Mouse (Mus musculus) right cerebral cortex, adult 18-20 months (tissue): ENCODE results near the gene Igdcc3.

ENCODE experiments used
- DNase-seq: peaks from one replicate; pipeline ENCODE4 v3.0.0; 2022; ENCODE audit warnings: mixed read lengths

Igdcc3 gene

DNA sequence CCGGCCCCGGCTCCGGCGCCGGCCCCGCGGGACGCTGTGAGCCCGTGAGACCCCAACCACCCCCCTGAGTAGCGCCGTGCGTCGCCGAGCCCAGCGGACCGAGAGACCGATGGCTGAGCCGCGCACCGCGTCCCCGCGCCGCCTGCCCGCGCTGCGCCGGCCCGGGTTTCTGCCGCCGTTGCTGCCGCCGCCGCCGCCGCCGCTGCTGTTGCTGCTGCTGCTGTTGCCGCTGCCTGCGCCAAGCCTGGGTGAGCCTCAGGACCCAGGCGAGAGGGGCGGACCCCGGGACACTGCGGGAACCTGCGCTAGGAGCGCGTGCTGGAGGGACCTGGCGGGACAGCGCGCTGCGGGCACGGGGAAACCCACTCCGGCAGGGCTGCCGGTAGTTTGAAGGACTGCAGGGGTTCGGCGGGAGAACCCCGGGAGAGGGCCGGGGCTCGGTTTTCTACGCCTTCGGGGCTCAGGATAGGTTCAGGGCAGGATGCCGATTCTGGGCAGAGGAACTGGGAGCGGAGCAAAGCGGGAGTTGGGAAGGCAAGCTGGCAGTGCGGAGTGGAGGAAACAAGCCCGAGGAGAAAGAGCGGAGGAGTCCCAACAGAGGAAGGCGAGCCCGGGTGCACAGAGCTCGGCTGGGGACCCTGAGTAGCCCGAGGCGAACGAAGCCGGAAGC lies 452 bp downstream of the Igdcc3 start:
- peak; percentile 40 for DNase-seq

DNA sequence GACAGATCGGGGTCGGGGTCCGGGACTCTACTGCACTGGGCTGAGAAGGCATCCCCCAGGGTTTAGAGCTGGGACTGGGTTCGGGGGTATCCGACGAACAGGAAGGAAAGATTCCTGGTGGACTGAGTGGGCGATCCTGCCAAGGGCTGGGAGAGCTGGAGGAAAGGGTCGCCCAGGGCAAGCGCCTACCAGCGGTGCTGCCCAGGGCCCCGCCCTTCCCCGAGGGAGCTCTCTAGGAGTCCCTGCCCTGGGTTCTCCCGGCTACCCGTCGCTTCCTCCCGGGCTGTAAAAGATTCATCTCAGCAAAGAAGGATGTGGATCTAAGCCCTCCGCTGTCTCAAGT lies 958 bp downstream of the Igdcc3 start:
- DNase-seq: no peak

DNA sequence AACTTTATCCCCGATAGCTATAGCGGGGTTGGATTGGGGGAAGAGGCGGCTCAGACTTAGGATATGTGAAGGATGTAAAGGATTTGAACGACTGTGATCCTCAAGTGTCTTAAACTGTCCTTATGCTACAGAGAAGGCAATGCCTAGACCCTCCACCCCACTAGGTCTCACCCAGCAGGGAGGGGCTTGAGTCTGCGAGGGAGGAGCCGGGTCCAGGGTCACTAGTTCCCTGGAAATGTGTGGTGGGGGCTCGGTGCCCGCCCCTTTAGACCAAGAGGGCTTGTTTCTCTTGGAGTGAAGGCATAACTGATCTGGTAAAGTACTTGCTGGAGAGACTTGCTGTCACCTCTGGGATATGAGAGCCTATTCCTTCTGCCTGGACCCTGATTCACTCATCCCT lies 1.4 kb downstream of the Igdcc3 start:
- no peak for DNase-seq

DNA sequence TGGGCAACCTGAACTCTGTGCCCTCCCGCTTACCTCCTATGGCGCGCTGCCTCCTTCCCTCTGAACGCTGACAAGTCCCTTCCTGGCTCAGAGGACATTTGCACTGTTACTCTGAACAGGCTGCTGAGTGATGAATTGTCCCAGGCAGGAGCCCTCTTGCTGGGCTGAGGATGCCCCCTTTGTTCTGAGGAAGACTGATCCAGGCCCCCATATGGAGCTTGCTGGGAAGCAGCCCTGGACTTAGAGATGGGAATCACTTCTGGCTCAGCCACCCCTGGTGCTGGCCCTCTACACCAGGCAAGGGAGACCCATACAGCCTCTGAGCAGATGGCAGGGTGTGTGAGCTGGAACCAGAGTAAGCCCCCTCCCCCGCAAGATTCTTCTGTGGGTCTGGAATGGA lies 5.0 kb downstream of the Igdcc3 start:
- no peak for DNase-seq

DNA sequence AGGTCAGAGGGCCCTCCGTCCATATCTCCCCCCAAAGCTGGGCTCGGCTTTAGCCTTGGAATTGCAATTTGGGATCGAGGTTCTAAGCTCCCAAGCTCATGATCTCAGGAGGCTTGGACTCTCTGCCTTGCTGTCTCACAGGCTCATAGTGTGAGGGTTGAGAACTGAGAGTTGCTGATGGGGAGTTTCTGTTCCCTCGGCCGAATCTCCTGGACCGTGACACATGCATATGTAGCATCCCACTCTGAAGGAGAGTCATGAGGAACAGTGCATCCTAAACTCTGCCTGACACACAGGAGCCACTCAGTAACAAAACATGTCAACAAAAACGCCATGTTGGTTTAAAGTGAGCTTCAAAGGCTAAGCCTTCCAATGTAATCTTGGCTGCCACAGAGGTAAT lies 7.5 kb downstream of the Igdcc3 start:
- DNase-seq: no peak

DNA sequence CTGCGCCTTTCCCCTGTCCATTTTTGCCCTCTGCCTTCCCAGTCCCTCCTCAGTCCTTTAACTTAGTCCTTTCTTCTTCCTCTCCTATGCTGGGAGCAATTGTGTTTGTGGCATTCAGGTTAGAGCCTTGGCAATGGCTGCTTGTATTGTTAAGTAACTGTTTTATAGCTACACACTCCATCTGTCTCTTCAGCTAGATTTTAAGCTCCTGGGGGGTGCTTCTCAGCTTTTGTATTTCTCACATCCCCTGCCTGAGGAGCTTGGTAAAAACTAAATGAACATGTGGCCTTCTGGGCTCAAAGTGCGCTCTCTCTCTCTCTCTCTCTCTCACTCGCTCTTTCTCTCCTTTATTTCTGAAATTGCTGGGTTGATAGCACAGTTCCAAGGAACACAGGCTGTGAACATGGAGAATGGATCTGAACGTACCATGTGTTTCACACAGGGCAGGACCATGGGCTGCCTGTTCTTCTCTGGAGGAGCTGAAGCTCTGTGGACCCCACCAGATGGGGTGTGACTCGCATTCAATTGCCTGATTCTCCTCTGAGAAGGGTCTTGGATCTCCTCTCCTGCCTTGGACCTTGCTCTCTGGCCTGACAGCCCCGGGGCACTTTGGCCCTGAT lies 11.8 kb downstream of the Igdcc3 start:
- DNase-seq: no peak

DNA sequence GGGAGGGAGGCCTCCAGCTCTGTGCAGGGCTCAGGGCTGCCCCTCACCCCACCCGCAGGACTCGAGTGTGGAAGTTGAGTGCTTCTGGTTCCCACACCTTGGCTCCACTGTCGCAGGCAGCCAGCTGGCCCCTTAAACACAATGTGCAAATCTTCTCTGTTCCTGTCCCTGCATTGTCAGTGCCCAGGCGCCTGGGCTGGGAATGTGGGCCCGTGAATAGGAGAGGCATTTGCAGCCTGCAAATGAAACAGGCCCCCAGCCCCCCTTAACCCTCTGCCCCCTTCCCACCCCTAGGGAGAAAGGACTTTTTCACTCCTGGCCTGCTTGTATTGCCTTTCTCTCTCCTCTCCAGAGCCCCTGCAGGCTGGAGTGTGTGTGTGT lies 12.3 kb downstream of the Igdcc3 start:
- no peak for DNase-seq

DNA sequence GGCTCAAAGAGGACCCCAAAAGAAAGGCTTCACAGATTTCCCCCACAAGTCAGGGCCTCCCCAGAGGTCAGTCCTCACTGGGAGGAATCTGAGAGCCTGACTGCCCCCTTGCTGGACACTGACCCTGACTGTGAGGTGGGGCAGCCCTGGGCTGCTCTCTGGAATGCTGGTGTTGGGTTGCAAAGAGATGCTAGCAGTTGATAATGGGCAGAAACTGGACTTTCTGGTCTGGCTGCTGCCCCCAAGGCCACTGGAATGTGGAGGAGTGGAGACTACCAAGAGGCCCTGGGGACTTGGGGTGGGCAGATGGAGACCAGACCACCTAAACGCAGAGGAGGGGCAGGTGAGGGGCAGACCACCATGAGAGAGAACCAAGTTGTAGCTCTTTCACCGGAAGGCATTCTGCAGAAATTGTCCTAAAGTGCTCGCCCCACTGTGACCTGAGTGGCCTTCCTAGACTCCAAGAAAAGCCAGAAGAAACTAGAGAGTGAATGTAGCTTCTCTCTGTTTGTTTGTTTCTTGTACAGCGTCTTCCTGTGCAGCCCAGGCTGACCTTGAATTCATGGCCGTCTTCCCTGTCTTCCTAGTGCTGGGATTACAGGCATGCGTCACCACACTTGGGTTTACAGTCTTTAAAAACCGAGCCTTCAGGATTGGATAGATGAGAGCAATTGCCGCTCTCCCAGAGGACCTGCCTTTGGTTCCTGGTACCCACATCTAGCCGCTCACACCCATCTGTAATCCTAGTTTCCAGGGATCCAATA lies 13.9 kb downstream of the Igdcc3 start:
- DNase-seq: no peak

DNA sequence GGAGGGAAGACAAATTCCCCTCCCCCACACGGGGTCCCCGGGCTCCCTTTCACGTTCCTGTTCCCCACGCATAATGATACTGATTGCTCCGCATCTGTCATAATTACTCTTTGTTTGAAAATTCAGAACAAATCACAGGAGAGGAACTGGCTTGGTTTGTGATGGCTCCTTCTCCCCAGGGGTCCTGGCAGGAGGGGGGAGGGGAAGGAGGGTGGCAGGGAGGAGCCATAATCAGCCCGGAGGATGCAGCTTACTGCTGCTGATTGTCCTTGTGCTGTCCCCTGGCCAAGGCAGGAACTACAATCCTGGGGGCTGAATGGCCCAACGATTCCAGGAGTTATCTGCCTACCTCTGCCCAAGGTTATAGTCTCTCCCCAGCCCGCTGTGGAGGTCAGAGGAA lies 15.6 kb downstream of the Igdcc3 start:
- no peak for DNase-seq

DNA sequence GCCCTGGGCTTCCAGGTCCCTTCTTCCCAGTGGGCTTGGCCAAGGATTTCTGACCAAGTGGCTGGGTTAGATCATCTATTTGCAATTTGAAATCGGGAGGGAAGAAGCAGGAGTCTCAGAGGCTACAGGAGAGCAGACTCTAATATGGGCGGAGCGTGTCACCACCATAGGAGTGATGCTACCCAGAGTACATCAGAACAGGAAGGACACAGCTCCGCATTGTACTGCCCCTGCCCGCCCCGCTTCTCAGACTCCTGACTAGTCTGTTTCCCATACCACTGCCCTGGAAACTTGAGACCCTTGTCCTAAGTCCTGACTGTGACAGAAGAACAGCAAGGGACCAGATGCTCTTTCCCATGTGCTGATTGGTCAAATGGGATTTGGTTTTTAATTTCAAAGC lies 16.6 kb downstream of the Igdcc3 start:
- no peak for DNase-seq

DNA sequence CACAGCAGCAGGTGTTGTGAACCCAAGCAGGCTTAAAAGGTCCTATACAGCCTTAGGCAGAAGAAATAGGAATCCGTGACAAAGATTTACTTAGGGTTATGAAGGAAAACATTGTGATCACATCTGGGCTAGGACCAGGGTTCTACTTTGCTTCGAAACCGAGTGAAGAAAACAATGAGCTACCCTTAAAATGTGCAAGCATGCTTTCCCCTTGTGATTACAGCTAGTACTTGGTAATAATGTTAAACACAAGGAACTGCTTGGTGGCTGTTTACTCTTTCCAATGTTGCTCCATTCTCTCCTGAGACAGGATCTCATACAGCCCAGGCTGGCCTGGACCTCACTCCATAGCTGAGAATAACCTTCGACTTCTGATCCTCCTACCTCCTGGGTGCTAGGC lies 20.2 kb downstream of the Igdcc3 start:
- DNase-seq: no peak

DNA sequence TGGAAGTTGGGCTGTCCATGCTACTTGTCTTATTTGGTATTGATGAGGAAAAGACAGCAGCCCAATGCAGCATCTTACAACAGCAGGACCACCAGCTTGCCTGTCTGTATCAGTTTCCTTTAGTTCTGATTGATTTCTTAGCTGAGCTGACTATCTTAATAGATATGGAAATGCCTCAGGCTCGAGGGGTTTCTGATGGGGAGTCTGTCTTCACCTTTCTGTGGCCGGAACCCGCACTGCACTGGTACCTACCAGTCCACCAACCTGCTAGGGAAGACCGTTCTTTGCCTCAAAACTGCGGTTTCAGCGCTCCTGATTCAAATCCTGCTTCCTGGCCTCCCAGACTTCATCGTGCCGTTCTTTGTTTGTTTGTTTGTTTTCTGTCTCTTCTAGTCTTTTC lies 20.9 kb downstream of the Igdcc3 start:
- no peak for DNase-seq

DNA sequence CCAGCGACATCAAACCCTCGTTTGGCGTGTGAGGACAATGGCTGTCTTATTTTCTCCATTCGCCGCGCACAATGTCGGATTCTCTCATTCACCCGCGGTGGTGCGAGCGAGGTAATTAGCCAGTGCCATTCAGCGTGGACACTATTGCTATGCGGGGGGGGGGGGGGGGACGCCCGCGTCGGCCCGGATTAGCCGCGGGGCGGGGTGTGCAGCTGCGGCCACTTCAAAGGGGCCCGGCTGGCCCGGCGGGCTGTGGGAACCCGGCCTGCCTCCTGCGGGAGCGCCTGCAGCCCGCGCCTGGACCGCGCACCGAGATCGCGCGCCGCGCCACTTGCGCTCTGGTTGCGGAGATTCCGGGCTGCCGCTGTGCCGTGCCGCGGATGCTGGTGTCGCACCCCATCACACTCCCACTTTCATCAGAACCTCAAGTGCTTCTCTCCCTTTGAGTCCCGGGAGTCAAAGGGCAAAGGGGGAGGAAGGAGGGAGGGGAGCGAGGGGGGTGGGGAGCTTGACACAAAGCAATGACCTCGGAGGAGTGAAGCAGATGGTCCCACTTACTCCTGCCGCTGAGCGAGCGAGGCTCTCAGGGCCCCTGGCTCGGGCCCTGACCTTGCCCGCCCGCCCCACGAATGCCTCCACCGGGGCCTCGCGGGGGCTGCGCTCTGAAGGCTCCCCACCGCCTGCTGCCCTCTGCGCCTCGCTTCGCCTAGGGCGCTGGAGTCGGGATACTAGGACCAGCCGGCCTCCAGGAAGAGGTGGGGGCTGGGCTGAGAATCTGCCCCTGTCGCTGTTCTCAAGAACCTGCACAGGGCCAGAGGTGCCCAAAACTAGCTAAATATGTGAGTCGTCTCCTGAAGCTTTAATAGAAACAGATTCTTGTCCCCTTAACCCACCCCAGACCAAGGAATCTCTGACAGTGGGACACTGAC lies 22.0 kb downstream of the Igdcc3 start:
- DNase-seq: peak; percentile 21

DNA sequence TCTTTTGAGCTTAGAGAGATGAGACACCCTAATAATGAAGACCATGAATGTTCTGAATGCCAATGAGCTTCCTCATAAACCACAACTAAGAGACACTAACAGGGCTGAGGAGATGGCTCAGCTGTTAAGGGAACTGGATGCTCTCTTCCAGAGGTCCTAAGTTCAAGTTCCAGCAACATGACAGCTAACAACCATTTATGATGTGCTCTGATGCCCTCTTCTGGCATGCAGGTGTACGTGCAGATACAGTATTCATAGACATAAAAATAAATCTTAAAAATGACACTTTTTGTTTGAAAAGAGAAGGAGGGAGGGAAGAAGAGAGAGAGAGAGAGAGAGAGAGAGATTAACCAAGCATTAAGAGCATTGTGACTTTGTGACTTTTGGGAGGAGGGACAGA lies 23.9 kb downstream of the Igdcc3 start:
- DNase-seq: no peak

DNA sequence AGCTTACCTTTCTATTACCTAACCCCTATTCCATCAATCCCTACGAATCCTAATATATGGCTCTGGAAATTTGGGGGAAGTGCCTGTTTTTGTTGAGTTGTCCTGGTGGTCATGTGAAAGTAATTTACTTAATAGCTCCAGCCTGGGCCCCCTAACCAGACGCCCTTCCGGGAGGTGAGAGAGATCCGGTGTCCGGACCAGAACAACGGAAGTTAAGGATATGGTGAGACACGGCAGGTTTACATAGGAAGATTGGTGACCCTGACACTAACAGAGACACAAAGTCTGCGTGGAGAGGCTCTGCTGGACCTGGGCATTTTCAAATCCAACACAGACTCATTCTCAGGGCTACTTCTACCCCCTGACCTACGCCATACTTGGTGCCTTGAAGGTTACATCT lies 25.4 kb downstream of the Igdcc3 start:
- DNase-seq: no peak

DNA sequence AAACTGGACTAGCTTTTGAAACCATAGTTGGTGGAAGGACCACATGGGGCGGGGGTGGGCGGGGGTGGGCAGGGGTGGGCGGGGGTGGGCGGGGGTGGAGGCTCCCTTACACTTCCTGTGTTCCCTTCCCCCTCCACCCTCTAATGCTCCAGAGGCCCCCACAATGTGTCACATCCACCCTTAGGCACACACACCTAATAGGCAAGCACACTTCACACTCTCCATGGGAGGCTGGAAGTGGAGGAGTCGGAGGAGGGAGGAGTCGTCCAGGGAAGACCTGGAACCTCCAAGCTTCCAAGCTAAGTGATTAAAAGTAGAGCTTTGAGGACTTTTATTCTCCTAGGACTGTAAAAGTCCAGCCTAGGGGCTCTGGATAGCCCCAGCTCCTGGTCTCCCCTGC lies 27.5 kb downstream of the Igdcc3 start:
- DNase-seq: no peak

DNA sequence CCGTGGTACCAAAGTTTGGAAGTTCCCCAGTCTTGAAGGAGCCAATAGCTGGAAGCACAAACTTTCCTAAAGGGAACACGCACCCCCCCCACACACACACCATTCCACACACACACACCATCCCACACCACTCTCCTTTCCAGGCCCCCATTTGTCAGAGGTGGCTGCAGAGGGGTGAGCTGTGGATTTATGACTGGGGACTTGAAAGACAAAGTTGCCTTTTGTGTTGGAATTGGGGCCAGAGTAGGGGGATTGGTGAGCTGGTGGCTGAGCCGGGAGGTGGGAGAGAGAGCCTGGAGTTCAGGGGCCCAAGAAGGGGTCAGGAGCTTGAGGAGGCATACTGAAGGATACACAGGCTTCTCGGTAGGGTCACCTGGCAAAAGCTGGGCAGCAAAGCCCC lies 28.0 kb downstream of the Igdcc3 start:
- no peak for DNase-seq

DNA sequence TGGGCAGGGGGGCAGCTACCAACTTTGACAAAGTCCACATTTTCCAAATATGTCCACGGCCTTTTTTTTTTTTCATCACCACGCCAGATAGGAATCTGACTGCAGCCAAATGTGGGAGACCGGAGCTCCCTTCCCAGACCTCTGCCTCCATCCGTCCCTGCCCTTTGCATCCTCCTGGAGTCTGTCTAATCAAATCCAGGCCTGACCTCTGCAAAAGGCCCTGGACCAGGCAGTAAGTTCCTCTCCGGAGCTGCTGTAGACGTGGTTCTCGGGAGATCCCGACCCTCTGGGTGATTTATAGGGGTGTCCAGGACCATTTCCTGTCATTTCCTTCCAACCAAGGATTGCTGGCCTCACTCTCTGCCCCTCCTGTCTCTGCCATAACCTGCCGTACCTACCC lies 31.7 kb downstream of the Igdcc3 start:
- no peak for DNase-seq

DNA sequence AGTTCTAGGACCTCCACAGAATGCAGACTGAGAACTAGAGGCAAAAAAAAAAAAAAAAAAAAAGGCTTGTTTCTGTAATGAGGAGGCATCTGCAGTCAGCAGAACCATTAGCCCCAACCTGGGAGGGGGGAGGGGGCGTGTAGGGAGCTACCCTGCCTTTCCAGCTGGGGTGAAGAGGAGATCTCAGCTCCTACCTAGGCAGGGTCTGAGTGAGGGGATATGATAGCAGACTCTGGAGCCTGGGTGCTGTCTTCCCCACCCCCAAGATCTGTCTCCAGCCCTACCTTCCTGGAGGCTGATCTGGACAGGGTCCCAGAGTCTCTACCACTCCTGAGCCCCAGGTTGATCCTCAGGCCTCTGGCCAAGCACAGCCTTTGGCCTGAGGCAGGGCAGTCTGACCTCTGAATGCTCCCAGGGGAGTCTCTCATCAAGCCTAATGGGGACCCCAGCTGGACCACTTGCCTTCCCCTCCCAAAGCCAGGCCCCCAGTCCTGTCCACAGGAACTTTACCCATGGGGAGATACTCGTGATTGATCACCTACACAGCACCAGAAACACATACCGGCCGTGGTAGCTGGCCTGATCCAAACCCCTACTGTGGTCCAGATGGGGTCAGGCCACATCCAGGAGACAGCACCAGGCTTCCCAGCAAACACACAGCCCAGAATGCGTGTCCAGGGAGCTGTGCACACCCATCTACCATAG lies 34.4 kb downstream of the Igdcc3 start:
- DNase-seq: no peak

DNA sequence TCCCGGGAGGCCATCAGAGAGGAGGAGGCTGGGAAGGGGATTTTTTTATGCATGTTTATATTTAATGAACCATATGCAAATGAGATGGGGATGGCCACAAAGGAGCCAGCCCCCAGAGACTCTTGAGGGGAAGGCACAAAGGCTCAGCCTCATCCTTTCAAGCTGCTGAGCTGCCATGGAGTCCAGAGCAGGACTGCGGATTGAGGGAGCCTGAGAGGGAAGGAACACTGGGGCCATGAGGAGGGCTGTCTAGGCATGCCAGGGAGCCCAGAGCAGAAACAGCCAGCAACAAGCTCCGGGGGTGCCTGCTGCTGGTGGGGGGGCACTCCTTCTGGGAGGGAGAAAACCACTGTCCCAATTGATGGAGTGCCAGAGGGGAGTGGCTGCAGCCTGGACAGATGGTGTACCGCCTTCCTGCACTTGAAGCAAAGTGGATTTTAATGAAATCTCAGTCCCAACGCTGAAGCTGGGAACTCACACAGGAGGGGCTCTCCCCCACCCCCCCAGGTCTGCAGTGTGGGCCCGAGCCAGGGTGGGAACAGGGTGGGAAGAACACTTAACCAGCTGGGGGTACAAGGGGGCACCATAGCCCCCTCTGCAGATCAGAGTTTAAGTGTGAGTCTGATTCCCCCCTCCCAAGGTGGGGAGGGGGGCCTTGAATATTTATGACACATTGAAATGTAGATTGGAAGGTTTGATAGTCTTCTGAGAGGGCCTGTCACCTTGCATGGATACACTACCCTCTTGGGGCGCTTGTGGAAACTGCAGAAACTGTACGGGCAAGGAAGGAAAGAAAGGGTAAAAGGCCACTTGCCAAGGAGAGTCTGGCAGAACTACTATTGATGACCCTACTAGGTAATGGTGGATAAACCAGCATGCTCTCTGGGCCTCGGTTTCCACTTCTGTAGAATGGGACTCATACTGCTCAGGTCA lies 35.2 kb downstream of the Igdcc3 start:
- DNase-seq: peak; percentile 18

DNA sequence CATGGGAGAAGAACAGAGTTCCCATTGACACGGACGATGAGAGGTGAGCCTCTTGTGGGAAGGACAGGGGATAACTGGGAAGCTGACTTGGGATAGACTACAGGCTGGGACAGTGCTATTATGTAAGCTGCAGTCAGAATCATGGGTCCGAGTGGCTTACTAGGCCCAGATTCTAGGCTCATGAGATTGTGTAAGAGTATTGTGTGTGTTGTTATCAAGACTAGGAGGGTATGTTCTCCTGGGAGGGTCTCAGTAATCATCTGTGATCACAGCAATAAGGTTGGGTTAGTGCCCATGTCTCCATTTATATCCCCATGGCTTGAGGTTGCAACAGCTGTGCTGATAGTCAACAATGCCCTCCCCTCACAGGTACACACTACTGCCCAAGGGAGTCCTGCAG lies 36.5 kb downstream of the Igdcc3 start:
- no peak for DNase-seq

DNA sequence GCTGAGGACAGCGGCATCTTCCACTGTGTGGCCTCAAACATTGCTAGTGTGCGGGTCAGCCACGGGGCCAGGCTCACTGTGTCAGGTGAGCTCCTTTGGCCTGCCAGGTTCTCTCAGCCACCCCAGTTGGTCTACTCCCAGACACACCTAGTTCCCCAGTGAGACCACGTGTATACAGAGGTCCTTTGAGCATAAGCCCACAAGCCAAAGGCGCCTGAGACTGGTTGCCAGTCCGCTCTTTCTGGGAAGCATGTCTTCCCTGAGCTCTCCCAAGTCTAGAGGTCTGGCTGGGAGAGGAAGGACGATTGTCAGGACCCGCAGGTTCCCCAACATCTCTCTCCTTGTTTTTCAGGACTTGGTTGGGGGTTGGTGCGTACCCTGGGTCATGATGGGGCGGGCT lies 36.9 kb downstream of the Igdcc3 start:
- no peak for DNase-seq
